Mouse (Mus musculus): ENCODE measurements around the gene Vps9d1. TPM values are rescaled to one million over a fixed set of nuclear protein-coding genes. Genes with fewer than 3 reads are reported as not detected.

Vps9d1 gene
- polyA plus RNA-seq, 1 experiment from 2014 or later, result 29.4 TPM

GRCm38 (mm10) chr8:123250940-123251339, 3.2 kb downstream of the Vps9d1 start:
- Histone ChIP-seq H3K9ac (no peak overlapping the region), H3K4me3 (no peak overlapping the region), H3K27ac (no peak overlapping the region), H3K4me1 (peaks cover 29% of the 10 kb centered on the region), H3K9me3 (no peaks in the 10 kb centered on the region), H3K36me3 (peaks cover 64% of the 10 kb centered on the region), H3K4me2 (no peak overlapping the region), H3K27me3 (no peaks in the 10 kb centered on the region)
- no peak for ATAC-seq (ENCODE audit: insufficient number of reproducible peaks, low FRiP score, low TSS enrichment, low read depth)
- 96% methylated on average over 5 of the region's 5 CpGs for WGBS

GRCm38 (mm10) chr8:123248596-123248995, 5.6 kb downstream of the Vps9d1 start:
- H3K4me3 ChIP-seq, result no peak overlapping the region
- H3K27me3 ChIP-seq, result no peaks in the 10 kb centered on the region
- no peak for ATAC-seq (ENCODE audit: insufficient number of reproducible peaks, low FRiP score, low TSS enrichment, low read depth)
- H3K27ac ChIP-seq, result no peak overlapping the region
- H3K9ac ChIP-seq, result no peak overlapping the region
- no peak overlapping the region for H3K4me2 ChIP-seq
- WGBS, result 88% methylated on average over 8 of the region's 8 CpGs
- H3K9me3 ChIP-seq, result no peaks in the 10 kb centered on the region
- peaks cover 15% of the 10 kb centered on the region for H3K4me1 ChIP-seq
- peaks cover 85% of the 10 kb centered on the region for H3K36me3 ChIP-seq

GRCm38 (mm10) chr8:123247748-123248147, 6.4 kb downstream of the Vps9d1 start:
- peaks cover 93% of the 10 kb centered on the region for H3K36me3 ChIP-seq
- ATAC-seq (ENCODE audit: insufficient number of reproducible peaks, low FRiP score, low TSS enrichment, low read depth), result no peak
- H3K4me3 ChIP-seq, result no peak overlapping the region
- no peak overlapping the region for H3K9ac ChIP-seq
- H3K4me1 ChIP-seq, result peaks cover 8% of the 10 kb centered on the region
- H3K4me2 ChIP-seq, result no peak overlapping the region
- H3K9me3 ChIP-seq, result no peaks in the 10 kb centered on the region
- H3K27ac ChIP-seq, result no peak overlapping the region
- H3K27me3 ChIP-seq, result no peaks in the 10 kb centered on the region
- WGBS, result 98% methylated on average over 6 of the region's 6 CpGs

GRCm38 (mm10) chr8:123245543-123245942, 8.6 kb downstream of the Vps9d1 start:
- Histone ChIP-seq H3K9me3 (no peaks in the 10 kb centered on the region), H3K27me3 (no peaks in the 10 kb centered on the region), H3K4me3 (no peak overlapping the region), H3K27ac (no peak overlapping the region), H3K4me2 (no peak overlapping the region), H3K9ac (no peak overlapping the region), H3K36me3 (peaks cover 89% of the 10 kb centered on the region), H3K4me1 (no peaks in the 10 kb centered on the region)
- no peak for ATAC-seq (ENCODE audit: insufficient number of reproducible peaks, low FRiP score, low TSS enrichment, low read depth)
- WGBS, result 89% methylated on average over 12 of the region's 12 CpGs

- H3K27me3 ChIP-seq, result no peaks in the 10 kb centered on the region
- no peaks in the 10 kb centered on the region for H3K9me3 ChIP-seq
- WGBS, result 90% methylated on average over 4 of the region's 4 CpGs
- no peak overlapping the region for H3K27ac ChIP-seq
- no peak overlapping the region for H3K4me3 ChIP-seq
- peaks cover 79% of the 10 kb centered on the region for H3K36me3 ChIP-seq
- H3K9ac ChIP-seq, result no peak overlapping the region
- no peak for ATAC-seq (ENCODE audit: insufficient number of reproducible peaks, low FRiP score, low TSS enrichment, low read depth)
- no peak overlapping the region for H3K4me2 ChIP-seq
- no peaks in the 10 kb centered on the region for H3K4me1 ChIP-seq
These were observed 9.8 kb downstream of the Vps9d1 start for GRCm38 (mm10) chr8:123244382-123244781.

- peaks cover 66% of the 10 kb centered on the region for H3K36me3 ChIP-seq
These were observed 11.1 kb downstream of the Vps9d1 start for GRCm38 (mm10) chr8:123243053-123243452.

GRCm38 (mm10) chr8:123242107-123242923, 11.8 kb downstream of the Vps9d1 start:
- H3K9me3 ChIP-seq, result no peaks in the 10 kb centered on the region
- no peak overlapping the region for H3K9ac ChIP-seq
- H3K4me3 ChIP-seq, result no peak overlapping the region
- no peak overlapping the region for H3K4me2 ChIP-seq
- WGBS, result 80% methylated on average over 7 of the region's 7 CpGs
- no peak overlapping the region for H3K27ac ChIP-seq
- H3K4me1 ChIP-seq, result no peaks in the 10 kb centered on the region
- ATAC-seq (ENCODE audit: insufficient number of reproducible peaks, low FRiP score, low TSS enrichment, low read depth), result no peak
- peaks cover 59% of the 10 kb centered on the region for H3K36me3 ChIP-seq
- H3K27me3 ChIP-seq, result no peaks in the 10 kb centered on the region

More at GRCm38 (mm10) chr8:123243053-123243452, 11.1 kb downstream of the Vps9d1 start:
- H3K9ac ChIP-seq, result no peak overlapping the region
- no peak overlapping the region for H3K4me3 ChIP-seq
- no peaks in the 10 kb centered on the region for H3K9me3 ChIP-seq
- H3K27me3 ChIP-seq, result no peaks in the 10 kb centered on the region
- no peak overlapping the region for H3K4me2 ChIP-seq
- 0 out of 2 replicates have a peak, but pooled peaks have one; percentile 42 for ATAC-seq (ENCODE audit: insufficient number of reproducible peaks, low FRiP score, low TSS enrichment, low read depth)
- no peaks in the 10 kb centered on the region for H3K4me1 ChIP-seq
- H3K27ac ChIP-seq, result no peak overlapping the region
- WGBS, result 65% methylated on average over 11 of the region's 11 CpGs

GRCm38 (mm10) chr8:123239398-123239797, 14.8 kb downstream of the Vps9d1 start:
- H3K4me2 ChIP-seq, result no peak overlapping the region
- no peak for ATAC-seq (ENCODE audit: insufficient number of reproducible peaks, low FRiP score, low TSS enrichment, low read depth)
- H3K36me3 ChIP-seq, result peaks cover 30% of the 10 kb centered on the region
- no peak overlapping the region for H3K27ac ChIP-seq
- H3K9ac ChIP-seq, result no peak overlapping the region
- no peak overlapping the region for H3K4me3 ChIP-seq
- 89% methylated on average over 10 of the region's 10 CpGs for WGBS
- peaks cover 18% of the 10 kb centered on the region for H3K4me1 ChIP-seq
- H3K27me3 ChIP-seq, result peaks cover 13% of the 10 kb centered on the region
- no peaks in the 10 kb centered on the region for H3K9me3 ChIP-seq

- peaks cover 32% of the 10 kb centered on the region for H3K27me3 ChIP-seq
- H3K4me1 ChIP-seq, result peaks cover 29% of the 10 kb centered on the region
- H3K9me3 ChIP-seq, result no peaks in the 10 kb centered on the region
- peak; percentile 70 for ATAC-seq (ENCODE audit: insufficient number of reproducible peaks, low FRiP score, low TSS enrichment, low read depth)
- H3K4me2 ChIP-seq, result peak within 1 kb of the TSS; percentile 94
- peak within 1 kb of the TSS; percentile 51 for H3K9ac ChIP-seq
- no peak within 1 kb of the TSS for H3K27ac ChIP-seq
- 2% methylated on average over 57 of the region's 57 CpGs for WGBS
- H3K4me3 ChIP-seq, result peak within 1 kb of the TSS; percentile 54
- H3K36me3 ChIP-seq, result no peaks in the 10 kb centered on the region
These were observed 18.3 kb downstream of the Vps9d1 start, which contains the start of gene Spata2l for GRCm38 (mm10) chr8:123235520-123236497. Spata2l (minus strand) TSS chr8:123236233.

GRCm38 (mm10) chr8:123234918-123235519, 19.1 kb downstream of the Vps9d1 start:
- Histone ChIP-seq H3K9me3 (no peaks in the 10 kb centered on the region), H3K27me3 (peaks cover 32% of the 10 kb centered on the region), H3K36me3 (peaks cover 5% of the 10 kb centered on the region; the same call in 1 of the 2 replicates), H3K27ac (no peak overlapping the region), H3K9ac (peak overlapping the region; percentile 51), H3K4me2 (peak overlapping the region; percentile 94), H3K4me3 (peak overlapping the region; percentile 54), H3K4me1 (peaks cover 29% of the 10 kb centered on the region)
- 29% methylated on average over 13 of the region's 13 CpGs for WGBS
- ATAC-seq (ENCODE audit: insufficient number of reproducible peaks, low FRiP score, low TSS enrichment, low read depth), result no peak

GRCm38 (mm10) chr8:123233760-123234159, 20.4 kb downstream of the Vps9d1 start:
- ATAC-seq (ENCODE audit: insufficient number of reproducible peaks, low FRiP score, low TSS enrichment, low read depth), result no peak
- no peaks in the 10 kb centered on the region for H3K9me3 ChIP-seq
- no peak overlapping the region for H3K27ac ChIP-seq
- H3K36me3 ChIP-seq, result peaks cover 15% of the 10 kb centered on the region; the same call in 1 of the 2 replicates
- H3K9ac ChIP-seq, result no peak overlapping the region
- H3K4me1 ChIP-seq, result peaks cover 29% of the 10 kb centered on the region
- no peak overlapping the region for H3K4me3 ChIP-seq
- no peak overlapping the region for H3K4me2 ChIP-seq
- WGBS, result 67% methylated on average over 11 of the region's 11 CpGs
- H3K27me3 ChIP-seq, result peaks cover 32% of the 10 kb centered on the region
